Mouse (Mus musculus) olfactory bulb, adult 2 months (tissue): Measurements from ENCODE around the gene Papss2.

Source experiments
- CTCF ChIP-seq: fragments of 200-500 bp; IDR thresholded peaks from 2 replicates; pipeline ENCODE4 v1.5.1; 2012; ENCODE audit warnings: low read depth, mild to moderate bottlenecking, low read length, moderate library complexity; ENCODE audit not compliant: insufficient read depth
- POLR2A ChIP-seq: fragments of 200-500 bp; IDR thresholded peaks from 2 replicates; pipeline ENCODE4 v1.6.1; 2012; ENCODE audit warnings: mild to moderate bottlenecking, low read depth, low read length, moderate library complexity; ENCODE audit not compliant: insufficient read depth

GRCm38 (mm10) chr19:32599436-32599835 lies 3.8 kb downstream of the Papss2 start:
- TF ChIP-seq CTCF, result no peak
- no peak for TF ChIP-seq POLR2A
